Mouse (Mus musculus) left cerebral cortex, adult 18-20 months (tissue): ENCODE measurements around the gene Gal3st2b. TPM values are rescaled to one million over a fixed set of nuclear protein-coding genes. Genes with fewer than 3 reads are reported as not detected.
"Not testable (repeated sequence)": the region's sequence is repeated elsewhere in the genome, so short reads cannot be mapped to it uniquely, and the experiment has no call there.

ENCODE experiments used
- DNase-seq, 2 experiments: peaks; one replicate each; pipeline ENCODE4 v3.0.0; 2021 to 2022; ENCODE audit warnings: low spot score in 2 of 2, mixed read lengths in 1 of 2
- long read RNA-seq, 2 experiments: library from polyadenylated mRNA; stranded (forward); transcript quantifications; one replicate each; pipeline ENCODE4 v2.0.0; 2021
- total RNA-seq, 2 experiments: library from RNA; stranded (reverse); gene quantifications; 2 replicates each; pipeline ENCODE4 v1.2.3; 2021

Gal3st2b gene
- not detected for total RNA-seq
- long read RNA-seq, experiment 1, partial matches to known transcripts = 0 of 1 reads
- long read RNA-seq, experiment 1, other reads (novel, unspliced or antisense) = 1 of 1 reads
- long read RNA-seq, experiment 2, partial matches to known transcripts = 0 of 1 reads
- long read RNA-seq, experiment 2, other reads (novel, unspliced or antisense) = 1 of 1 reads

- DNase-seq = not testable (repeated sequence)
Observed at GRCm38 (mm10) chr1:93918011-93918410, at the start of gene Gal3st2b. Gene Gal3st2b (plus strand): TSS chr1:93918311.

DNA sequence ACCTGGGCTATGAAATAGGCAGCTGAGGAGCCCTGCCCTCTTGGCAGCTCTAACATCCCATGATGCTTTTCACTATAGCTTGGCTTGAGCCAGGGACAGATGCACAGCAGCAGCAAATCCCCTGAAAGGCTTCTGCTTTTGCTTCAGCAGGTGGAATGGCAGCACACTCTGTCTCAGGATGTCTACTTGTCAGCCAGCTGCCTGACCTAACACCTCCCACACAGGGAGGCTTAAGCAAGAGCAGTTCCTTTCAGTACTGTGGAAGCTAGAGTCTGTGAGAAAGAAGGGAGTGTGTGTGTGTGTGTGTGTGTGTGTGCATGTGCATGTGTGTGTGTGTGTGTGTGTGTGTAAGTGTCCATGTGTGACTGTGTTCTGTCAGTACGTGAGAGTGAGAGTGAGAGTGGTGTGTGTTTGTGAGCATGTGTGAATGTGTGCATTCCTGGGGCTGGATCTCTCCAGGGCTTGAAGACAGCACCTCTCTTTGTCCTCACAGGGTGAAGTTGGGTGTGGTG lies 46.5 kb upstream of the Gal3st2b start:
- DNase-seq = not testable (repeated sequence)

GRCm38 (mm10) chr1:93874405-93874804 lies 43.7 kb upstream of the Gal3st2b start:
- DNase-seq = peak in 1 of 2 experiments; percentile 15

DNA sequence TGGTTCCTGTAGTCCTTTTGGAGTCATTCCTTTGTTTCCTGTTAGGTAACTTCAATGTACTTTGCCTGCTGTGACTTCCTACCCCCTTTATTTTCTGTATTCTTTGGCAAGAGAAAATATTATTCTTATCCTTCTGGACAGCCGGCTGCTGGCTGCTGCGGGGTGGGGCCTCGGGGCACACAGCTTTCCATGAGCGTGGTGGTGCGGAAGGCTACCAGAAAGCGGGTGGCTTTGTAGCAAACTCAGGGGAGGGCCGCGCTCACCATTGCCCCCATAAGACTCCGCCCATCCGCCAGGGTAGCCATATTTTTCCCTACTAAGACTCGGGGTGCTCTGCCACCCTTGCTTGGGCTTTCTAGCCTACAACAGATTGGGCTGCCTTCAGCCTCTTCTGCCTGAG lies 36.3 kb upstream of the Gal3st2b start:
- DNase-seq = not testable (repeated sequence)

- DNase-seq = not testable (repeated sequence)
Observed at GRCm38 (mm10) chr1:93890936-93891335, 27.2 kb upstream of the Gal3st2b start.

GRCm38 (mm10) chr1:93897395-93897794 lies 20.7 kb upstream of the Gal3st2b start:
- DNase-seq = not testable (repeated sequence)

DNA sequence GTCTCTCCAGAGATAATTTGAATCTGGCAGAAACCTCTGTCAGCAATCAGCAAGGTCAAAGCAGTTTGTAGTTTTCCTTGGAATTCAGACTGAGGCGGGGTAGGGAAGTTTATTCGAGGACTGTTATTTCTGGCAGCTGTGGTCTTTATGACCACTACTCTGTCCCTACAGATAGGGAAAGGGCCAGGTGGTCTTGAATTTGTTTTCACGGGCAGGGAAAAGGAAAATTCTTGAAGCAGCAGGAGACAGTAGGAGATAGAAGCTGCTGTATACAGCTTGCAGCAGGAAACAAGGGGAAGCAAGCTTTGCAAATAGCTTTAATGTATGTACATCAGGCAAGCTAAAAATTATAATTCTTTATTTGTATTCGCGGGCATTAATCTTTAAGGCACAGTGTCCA lies 16.8 kb upstream of the Gal3st2b start:
- not testable (repeated sequence) for DNase-seq

DNA sequence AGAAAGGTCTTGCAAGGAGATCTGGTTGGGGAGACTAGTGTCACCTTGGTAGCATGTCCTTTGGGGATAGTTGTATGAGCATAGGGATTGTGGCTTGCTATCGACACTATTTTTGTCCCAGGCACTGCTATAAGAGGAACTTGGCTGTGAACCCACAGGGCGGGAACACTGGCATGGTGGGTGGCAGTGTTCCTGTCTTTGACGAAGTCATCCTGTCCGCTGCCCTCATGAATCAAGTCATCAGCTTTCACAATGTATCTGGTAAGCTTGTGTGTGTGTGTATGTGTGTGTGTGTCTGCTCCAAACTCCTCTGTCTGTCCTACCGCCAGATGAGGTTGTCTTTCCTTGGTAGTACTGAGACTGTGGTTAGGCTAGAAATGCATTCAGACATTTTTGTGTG lies 11.4 kb upstream of the Gal3st2b start:
- DNase-seq = not testable (repeated sequence)

- not testable (repeated sequence) for DNase-seq
Observed at GRCm38 (mm10) chr1:93908977-93909586, 9.0 kb upstream of the Gal3st2b start.

DNA sequence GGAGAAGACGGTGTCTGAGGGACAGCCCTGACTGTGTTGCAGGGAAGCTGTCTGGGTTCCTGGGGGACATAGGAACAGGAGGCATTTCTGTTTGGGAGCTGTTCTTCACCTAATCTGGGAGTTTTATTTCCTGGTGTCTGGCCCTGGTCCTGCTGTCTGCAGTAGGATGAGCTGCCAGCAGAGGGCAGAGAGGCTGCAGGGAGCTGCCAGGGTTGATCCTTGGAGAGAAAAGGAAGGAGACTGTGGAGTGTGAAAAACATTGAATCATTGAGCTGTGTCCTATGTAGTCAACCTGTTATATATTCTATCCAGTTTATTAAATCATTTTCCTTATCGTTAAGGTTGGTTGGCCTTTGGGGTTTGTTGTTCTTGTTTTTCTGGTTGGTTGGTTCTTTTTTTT lies 6.2 kb upstream of the Gal3st2b start:
- DNase-seq = not testable (repeated sequence)

DNA sequence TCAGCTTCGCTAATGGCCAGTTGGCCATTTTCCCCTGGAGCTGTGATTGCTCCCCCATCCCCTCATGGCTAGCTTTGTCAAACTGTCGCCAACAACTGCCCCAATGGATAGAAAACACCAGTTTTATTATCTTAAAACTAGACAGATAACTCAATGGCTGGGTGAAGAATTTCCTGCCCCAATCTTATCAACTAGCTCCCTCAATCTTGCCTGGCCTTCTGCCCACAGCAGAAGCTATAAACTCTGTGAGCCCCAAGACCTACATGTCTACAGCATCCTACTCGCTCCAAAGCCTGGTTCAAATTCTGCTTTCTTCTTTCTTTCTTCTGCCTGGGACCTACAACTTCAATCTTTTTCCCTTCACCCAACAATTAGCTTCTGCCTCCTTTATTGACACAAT lies 951 bp upstream of the Gal3st2b start:
- not testable (repeated sequence) for DNase-seq

DNA sequence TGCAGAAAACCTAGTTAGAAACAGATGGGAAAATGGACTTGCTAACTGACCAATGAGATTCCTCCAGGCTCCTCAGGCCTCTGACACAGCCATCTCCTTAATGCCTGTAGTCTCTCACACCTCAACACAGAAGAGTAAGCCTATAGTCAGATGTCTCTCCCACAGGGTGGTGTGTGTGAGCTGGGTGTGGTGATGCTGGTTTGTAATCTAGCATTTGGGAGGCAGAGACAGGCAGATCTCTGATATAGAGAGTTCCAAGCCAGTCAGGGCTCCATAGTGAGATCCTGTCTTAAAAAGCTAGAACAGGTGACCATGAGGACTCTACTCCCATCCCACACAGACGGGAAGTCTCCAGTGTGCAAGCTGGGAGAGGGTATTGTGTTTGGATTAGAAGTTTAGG lies 664 bp downstream of the Gal3st2b start:
- not testable (repeated sequence) for DNase-seq

GRCm38 (mm10) chr1:93919321-93919720 lies 1.2 kb downstream of the Gal3st2b start:
- not testable (repeated sequence) for DNase-seq

DNA sequence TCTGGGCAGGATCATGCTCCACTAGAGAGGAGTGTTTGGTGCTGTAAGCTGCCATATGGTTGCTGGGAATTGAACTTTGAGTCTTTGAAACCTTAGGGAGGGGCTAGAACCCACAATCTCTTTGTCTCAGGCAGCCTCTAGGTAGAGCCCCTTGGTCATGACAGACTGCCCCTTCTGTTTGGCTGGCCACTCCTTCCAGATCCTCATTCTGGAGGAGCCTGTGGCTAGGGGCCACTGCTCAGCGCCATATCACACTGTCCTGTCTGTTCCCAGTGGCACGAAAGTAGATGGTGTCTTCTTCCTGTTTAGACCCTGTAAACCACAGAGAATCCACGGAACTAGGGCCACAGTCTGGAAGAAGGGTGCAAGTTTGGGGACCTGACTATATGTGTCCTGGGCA lies 4.5 kb downstream of the Gal3st2b start:
- not testable (repeated sequence) for DNase-seq

DNA sequence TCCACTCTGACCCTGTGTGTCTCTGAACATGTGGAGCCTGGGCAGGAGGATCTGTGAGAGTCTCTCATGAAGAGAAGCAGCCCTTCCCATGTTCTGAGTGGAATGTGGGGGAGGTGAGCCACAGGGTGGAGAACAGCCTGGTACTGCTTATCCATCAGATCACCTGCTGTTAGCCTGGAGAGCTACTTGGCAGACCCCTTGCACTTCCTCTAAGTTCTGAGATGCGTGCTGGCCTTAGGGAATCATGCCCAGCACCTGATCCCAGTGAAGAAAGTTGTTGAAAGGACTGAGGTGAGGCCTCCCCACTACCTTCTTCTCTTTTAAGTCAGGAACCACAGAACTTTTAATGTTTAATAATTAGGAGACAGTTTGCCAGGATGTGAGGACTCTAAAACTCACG lies 5.0 kb downstream of the Gal3st2b start:
- DNase-seq = not testable (repeated sequence)

- not testable (repeated sequence) for DNase-seq
Observed at GRCm38 (mm10) chr1:93935378-93935777, 17.3 kb downstream of the Gal3st2b start.

GRCm38 (mm10) chr1:93937807-93938206 lies 19.7 kb downstream of the Gal3st2b start:
- DNase-seq = peak; percentile 22 to 34

DNA sequence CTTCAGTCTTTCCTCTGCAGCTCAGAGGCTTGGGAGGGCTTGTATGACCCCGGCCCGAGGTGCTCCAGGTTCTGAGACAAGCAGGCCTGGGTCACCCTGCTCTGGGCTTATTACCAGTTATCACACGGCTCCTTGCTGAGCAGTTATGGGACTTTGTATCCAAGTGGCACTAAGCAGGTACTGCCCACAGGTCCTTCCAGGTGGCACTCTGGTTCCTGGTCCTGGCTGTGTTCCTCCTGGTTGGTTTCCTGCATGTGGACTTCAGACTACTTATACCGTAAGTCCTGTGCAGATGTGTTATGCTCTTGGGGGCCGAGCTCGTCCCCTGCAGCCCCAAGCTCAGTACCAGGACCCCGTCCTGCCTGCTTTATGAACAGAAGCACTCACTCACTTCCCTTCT lies 20.3 kb downstream of the Gal3st2b start:
- not testable (repeated sequence) for DNase-seq

DNA sequence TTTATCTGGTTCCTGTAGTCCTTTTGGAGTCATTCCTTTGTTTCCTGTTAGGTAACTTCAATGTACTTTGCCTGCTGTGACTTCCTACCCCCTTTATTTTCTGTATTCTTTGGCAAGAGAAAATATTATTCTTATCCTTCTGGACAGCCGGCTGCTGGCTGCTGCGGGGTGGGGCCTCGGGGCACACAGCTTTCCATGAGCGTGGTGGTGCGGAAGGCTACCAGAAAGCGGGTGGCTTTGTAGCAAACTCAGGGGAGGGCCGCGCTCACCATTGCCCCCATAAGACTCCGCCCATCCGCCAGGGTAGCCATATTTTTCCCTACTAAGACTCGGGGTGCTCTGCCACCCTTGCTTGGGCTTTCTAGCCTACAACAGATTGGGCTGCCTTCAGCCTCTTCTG lies 31.0 kb downstream of the Gal3st2b start:
- DNase-seq = not testable (repeated sequence)

GRCm38 (mm10) chr1:93966489-93966888 lies 48.4 kb downstream of the Gal3st2b start:
- not testable (repeated sequence) for DNase-seq

GRCm38 (mm10) chr1:93970380-93970779 lies 52.3 kb downstream of the Gal3st2b start:
- not testable (repeated sequence) for DNase-seq

DNA sequence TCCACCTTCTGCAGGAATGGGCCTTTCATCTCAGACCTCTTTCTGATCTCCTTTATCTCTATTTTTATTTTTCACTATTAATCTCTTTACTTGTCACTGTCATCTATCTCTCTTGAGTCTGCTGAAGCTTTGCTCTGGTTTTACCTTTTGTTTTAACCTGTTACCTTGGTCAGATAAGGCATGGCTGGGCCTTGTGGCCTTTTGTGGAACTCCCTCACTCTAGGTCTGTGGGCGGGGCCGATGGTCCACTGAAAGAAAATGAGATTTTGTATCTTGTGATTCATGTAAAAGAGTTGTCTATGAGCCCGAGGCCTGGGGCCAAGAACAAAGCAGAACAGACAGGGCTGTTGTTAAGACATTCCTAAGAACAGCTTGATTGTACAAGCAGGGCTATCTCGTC lies 52.7 kb downstream of the Gal3st2b start:
- DNase-seq = not testable (repeated sequence)

- DNase-seq = not testable (repeated sequence)
Observed at GRCm38 (mm10) chr1:93975764-93976163, 57.7 kb downstream of the Gal3st2b start.
